Mouse (Mus musculus) embryo, embryonic 11 days (tissue): ENCODE measurements around the gene Haus6.

Experiments used
- DNase-seq: peaks from one replicate; pipeline ENCODE4 v3.0.0-alpha.2; 2015

Gene Haus6

DNA sequence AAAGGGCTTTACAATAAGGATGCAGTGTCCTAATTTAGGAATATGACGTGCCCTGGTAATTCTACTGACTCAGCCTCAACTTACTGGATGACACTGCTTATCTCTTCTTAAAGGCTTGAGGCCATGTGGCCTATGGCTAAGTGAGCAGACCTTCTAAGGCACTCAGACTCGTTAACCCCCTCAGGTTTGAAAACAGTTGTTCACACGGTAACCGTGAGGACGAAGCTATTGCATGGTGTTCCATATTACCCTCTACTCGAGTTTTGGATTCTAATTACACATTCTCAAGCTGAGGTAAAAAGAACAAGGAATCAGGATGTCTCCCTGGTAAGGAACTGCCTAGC lies 36.9 kb downstream of the Haus6 start:
- DNase-seq, result no peak

DNA sequence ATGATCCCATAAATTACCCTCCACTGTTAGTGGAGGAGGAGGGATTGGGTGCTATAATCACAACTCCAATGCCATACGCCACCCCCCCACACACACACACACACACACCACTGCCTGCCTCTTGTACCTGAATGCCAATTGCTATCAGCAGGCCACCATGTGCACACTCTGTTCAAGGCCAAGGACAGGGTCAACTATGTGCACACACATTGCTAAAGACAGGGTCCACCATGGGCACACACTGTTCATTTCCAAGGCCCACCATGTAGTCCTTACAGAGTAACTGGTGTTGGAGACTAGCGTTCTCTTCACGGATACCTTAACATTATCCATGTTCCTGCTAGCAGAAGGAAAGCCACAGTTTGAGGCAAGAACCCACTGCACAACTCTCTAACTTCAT lies 50.8 kb downstream of the Haus6 start:
- DNase-seq, result no peak

GRCm38 (mm10) chr4:86559006-86559405 lies 52.8 kb downstream of the Haus6 start:
- no peak for DNase-seq

GRCm38 (mm10) chr4:86558228-86558627 lies 53.6 kb downstream of the Haus6 start, which contains the start of gene Saxo1:
Gene Saxo1, minus strand, starts transcription at chr4:86558328.
- DNase-seq, result no peak

- no peak for DNase-seq
Observed at GRCm38 (mm10) chr4:86557371-86557770, 54.5 kb downstream of the Haus6 start.

DNA sequence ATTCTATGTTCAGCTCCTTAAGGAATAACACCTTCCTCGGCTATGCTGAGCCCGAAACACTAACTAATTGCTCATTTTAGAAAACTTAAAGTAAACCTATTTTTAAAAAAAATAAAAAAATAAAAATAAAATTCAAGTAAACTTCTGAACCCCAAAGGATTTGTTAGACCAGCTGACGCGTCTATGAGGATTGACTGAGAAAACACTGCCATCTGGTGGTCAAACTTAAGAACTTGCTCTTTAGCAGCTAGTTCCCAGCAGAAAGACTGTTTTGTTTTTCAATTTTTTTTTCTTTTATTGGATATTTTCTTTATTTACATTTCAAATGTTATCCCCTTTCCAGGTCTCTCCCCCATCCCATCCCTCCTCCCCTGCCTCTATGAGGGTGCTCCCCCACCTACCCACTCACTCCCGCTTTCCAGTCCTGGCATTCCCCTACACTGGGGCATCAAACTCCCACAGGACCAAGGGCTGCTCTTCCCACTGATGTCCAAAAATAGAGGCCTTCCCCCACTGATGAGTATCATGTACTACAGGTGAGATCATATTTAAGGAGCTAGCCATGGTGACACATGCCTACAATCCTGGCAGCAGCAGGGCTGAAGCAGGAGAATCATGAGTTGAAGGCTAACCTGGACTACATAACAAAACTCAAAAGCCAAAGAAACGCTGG lies 56.7 kb downstream of the Haus6 start:
- DNase-seq, result peak; percentile 80

- DNase-seq, result no peak
Observed at GRCm38 (mm10) chr4:86548332-86548731, 63.5 kb downstream of the Haus6 start.

- DNase-seq, result peak; percentile 69
Observed at GRCm38 (mm10) chr4:86545615-86546014, 66.2 kb downstream of the Haus6 start.

DNA sequence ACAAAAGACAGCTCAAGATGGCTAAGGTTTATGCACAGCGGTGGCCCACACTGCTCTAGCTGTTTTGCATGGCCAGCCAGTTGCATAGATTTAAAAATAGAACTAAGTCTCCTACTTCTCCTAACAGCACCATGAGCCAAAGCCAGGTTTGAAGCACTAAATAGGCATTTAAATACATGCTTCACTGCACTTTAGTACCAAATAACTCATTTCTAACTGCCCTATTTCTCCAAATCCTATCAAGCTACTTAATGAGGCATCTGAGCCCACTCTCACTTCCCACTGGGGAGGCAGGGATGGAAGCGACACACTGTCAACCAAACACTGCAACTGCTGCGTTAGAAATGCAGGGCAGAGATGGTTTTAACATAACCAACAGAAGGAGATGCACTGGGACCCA lies 67.9 kb downstream of the Haus6 start:
- no peak for DNase-seq

GRCm38 (mm10) chr4:86541573-86541972 lies 70.3 kb downstream of the Haus6 start:
- DNase-seq, result no peak

GRCm38 (mm10) chr4:86538936-86539335 lies 72.9 kb downstream of the Haus6 start:
- no peak for DNase-seq

GRCm38 (mm10) chr4:86537972-86538371 lies 73.9 kb downstream of the Haus6 start:
- DNase-seq, result peak; percentile 59

GRCm38 (mm10) chr4:86534091-86534481 lies 77.8 kb downstream of the Haus6 start:
- no peak for DNase-seq

DNA sequence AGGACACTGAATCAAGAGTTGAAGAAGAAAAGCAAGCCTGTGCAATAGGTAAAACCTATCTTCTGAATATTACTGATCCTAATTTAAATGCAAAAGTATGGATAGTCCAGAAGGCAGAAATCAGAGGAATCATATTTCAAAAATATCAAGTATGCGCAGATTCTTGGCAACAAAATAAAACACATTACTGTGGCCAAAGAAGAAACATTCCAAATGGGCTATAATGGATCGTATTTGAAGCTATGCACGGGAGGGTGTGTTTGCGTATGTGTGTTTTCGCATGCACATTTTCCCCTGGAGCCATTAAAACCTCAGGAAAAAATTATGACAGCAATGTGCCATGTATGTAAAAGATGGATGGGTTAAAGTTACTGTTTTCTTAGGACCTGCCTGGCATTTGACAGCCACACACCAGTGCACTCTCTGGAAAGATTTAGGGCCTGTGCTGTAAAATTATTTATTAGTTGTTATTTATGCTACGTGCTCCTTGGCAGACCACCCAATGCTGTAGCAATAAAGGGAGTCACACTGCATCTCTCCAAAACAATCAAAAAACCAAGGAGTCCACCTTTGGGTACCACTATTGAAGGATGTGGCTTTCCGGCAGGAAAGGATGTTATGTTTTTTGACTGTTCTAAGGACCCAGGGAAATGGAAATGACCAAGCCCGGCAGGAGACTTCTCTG lies 78.3 kb downstream of the Haus6 start:
- DNase-seq, result no peak

- DNase-seq, result no peak
Observed at GRCm38 (mm10) chr4:86529161-86529560, 82.7 kb downstream of the Haus6 start.
